Mouse (Mus musculus) thymus, adult 2 months (tissue): ENCODE measurements around the gene Arntl2. TPM values are rescaled to one million over a fixed set of nuclear protein-coding genes. Genes with fewer than 3 reads are reported as not detected.

ENCODE experiments used
- DNase-seq: peaks from one replicate; pipeline ENCODE4 v3.0.0; 2021
- H3K27ac ChIP-seq: fragments of 200-500 bp; 2 replicates; pipeline ENCODE4 v1.5.1; 2012; ENCODE audit warnings: low read length, control low read depth; ENCODE audit not compliant: control insufficient read depth, insufficient read depth
- H3K27me3 ChIP-seq: fragments of 200-500 bp; 2 replicates; pipeline ENCODE4 v1.6.1; 2012; ENCODE audit warnings: mild to moderate bottlenecking, low read length, moderate library complexity, mixed read lengths; ENCODE audit not compliant: control insufficient read depth, insufficient read depth
- H3K36me3 ChIP-seq: fragments of 200-500 bp; 2 replicates; pipeline ENCODE4 v1.6.1; 2012; ENCODE audit warnings: mild to moderate bottlenecking, low read length, moderate library complexity; ENCODE audit not compliant: control insufficient read depth, insufficient read depth
- H3K4me1 ChIP-seq: fragments of 200-500 bp; replicated peaks from 2 replicates; pipeline ENCODE4 v1.6.1; 2012; ENCODE audit warnings: low read length; ENCODE audit not compliant: control insufficient read depth, insufficient read depth
- H3K4me3 ChIP-seq: fragments of 200-500 bp; 2 replicates; pipeline ENCODE4 v1.5.1; 2012; ENCODE audit warnings: mild to moderate bottlenecking, low read length, control low read depth, moderate library complexity; ENCODE audit not compliant: control insufficient read depth, insufficient read depth
- CTCF ChIP-seq: fragments of 200-500 bp; IDR thresholded peaks from 2 replicates; pipeline ENCODE4 v1.5.1; 2012; ENCODE audit warnings: mild to moderate bottlenecking, control low read depth, low read length, moderate library complexity, borderline replicate concordance; ENCODE audit not compliant: control insufficient read depth, poor library complexity, insufficient read depth; ENCODE audit errors: extremely low read depth
- POLR2A ChIP-seq: fragments of 200-500 bp; IDR thresholded peaks from 2 replicates; pipeline ENCODE4 v1.6.1; 2012; ENCODE audit warnings: mild to moderate bottlenecking, low read length, control low read depth, moderate library complexity; ENCODE audit not compliant: control insufficient read depth, poor library complexity, insufficient read depth; ENCODE audit errors: extremely low read depth
- WGBS: fragments of 180-500 bp; shearing (Covaris S2); methylation state at CpG from one replicate; pipeline ENCODE4 v1.1.7; 2018; 5-methylcytosine and 5-hydroxymethylcytosine counted together
- polyA plus RNA-seq: library from polyadenylated mRNA; depleted of rRNA; stranded (reverse); fragments of >200 nt; gene quantifications from 2 replicates; pipeline ENCODE4 v1.2.3, GENCODE M21; 2012

The Arntl2 gene
- polyA plus RNA-seq, 1 experiment, result 5.2 TPM

DNA sequence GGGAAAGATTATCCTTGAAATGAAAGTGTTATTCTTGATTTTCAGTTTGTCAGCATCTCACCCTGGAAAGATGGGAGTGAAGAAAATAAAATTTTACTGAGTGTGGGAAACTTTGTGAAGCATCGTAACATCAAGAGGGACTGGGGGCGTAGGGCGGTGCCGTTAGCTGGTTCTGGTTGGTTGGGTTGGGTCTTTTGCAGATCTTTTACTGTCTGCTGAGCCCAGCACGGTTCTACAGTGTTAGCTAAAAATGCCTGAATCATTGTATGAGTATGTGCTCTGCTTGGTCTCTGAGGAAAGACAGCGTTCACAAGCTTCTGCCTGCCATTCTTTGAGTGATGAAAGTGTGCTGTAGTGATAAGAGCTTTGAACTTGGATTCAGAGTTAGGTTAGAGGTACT, 78.6 kb downstream of the Arntl2 start:
- 89% methylated on average over 6 of the region's 6 CpGs for WGBS
- H3K4me1 ChIP-seq, result no peaks in the 10 kb centered on the region
- TF ChIP-seq POLR2A (no peak), CTCF (no peak)
- H3K4me3 ChIP-seq, result no peak overlapping the region
- H3K27me3 ChIP-seq, result no peaks in the 10 kb centered on the region
- no peak for DNase-seq
- no peaks in the 10 kb centered on the region for H3K36me3 ChIP-seq
- H3K27ac ChIP-seq, result no peak overlapping the region

GRCm38 (mm10) chr6:146876820-146877219, 81.0 kb downstream of the Arntl2 start:
- 96% methylated on average over 2 of the region's 2 CpGs for WGBS
- Histone ChIP-seq H3K27ac (no peak overlapping the region), H3K4me3 (no peak overlapping the region), H3K27me3 (no peaks in the 10 kb centered on the region), H3K36me3 (no peaks in the 10 kb centered on the region), H3K4me1 (no peaks in the 10 kb centered on the region)
- no peak for TF ChIP-seq POLR2A
- no peak for TF ChIP-seq CTCF
- DNase-seq, result no peak

- no peaks in the 10 kb centered on the region for H3K4me1 ChIP-seq
- H3K4me3 ChIP-seq, result no peak overlapping the region
- TF ChIP-seq CTCF (no peak), POLR2A (no peak)
- H3K27ac ChIP-seq, result no peak overlapping the region
- H3K36me3 ChIP-seq, result no peaks in the 10 kb centered on the region
- WGBS, result 96% methylated on average over 12 of the region's 12 CpGs
- H3K27me3 ChIP-seq, result no peaks in the 10 kb centered on the region
- DNase-seq, result no peak
Observed at GRCm38 (mm10) chr6:146877425-146878045, 81.7 kb downstream of the Arntl2 start.

GRCm38 (mm10) chr6:146878926-146879325, 83.1 kb downstream of the Arntl2 start:
- Histone ChIP-seq H3K4me1 (no peaks in the 10 kb centered on the region), H3K36me3 (no peaks in the 10 kb centered on the region), H3K27me3 (no peaks in the 10 kb centered on the region), H3K4me3 (no peak overlapping the region), H3K27ac (no peak overlapping the region)
- 80% methylated on average over 10 of the region's 10 CpGs for WGBS
- DNase-seq, result no peak
- TF ChIP-seq CTCF, result no peak
- TF ChIP-seq POLR2A, result no peak

- Histone ChIP-seq H3K27me3 (no peaks in the 10 kb centered on the region), H3K4me1 (no peaks in the 10 kb centered on the region), H3K27ac (no peak overlapping the region), H3K4me3 (no peak overlapping the region), H3K36me3 (no peaks in the 10 kb centered on the region)
- WGBS, result 93% methylated on average over 9 of the region's 9 CpGs
- DNase-seq, result no peak
- TF ChIP-seq POLR2A, result no peak
- TF ChIP-seq CTCF, result no peak
Observed at GRCm38 (mm10) chr6:146879856-146880255, 84.0 kb downstream of the Arntl2 start.

DNA sequence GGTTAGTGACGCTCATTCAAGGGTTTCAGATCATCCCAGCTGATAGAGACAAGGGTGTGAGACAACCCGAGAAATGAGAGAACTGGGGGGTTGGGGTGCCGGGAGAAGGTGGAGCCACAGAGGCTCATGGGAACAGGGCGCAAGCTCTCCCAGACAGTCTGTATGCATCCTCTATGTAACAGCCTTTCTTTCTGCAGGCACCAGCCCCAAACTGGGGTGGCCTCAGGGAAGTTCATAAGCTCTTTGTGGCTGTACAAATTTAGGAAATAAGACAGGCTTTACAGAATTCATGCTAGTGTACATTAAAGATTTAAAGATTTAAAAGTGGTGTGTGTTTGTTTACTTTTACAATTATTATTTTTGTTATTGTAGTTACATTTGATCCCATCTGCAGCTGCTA, 84.4 kb downstream of the Arntl2 start:
- TF ChIP-seq CTCF (no peak), POLR2A (no peak)
- Histone ChIP-seq H3K36me3 (no peaks in the 10 kb centered on the region), H3K27me3 (no peaks in the 10 kb centered on the region), H3K27ac (no peak overlapping the region), H3K4me3 (no peak overlapping the region), H3K4me1 (no peaks in the 10 kb centered on the region)
- DNase-seq, result no peak
- WGBS, result 87% methylated on average over 4 of the region's 4 CpGs
